Mouse (Mus musculus): ENCODE data around the gene Phykpl. TPM values are rescaled to one million over a fixed set of nuclear protein-coding genes. Genes with fewer than 3 reads are reported as not detected.

Gene Phykpl
- 14.8 and 15.4 TPM in 2 replicates for polyA plus RNA-seq (2015; fragmentation: Nextera tagmentation; extraction: Ambion mirVana)

GRCm38 (mm10) chr11:51584431-51585248 is at the start of gene Phykpl:
Phykpl (plus strand) TSS chr11:51584757.

GRCm38 (mm10) chr11:51606447-51607095 is 22.0 kb downstream of the Phykpl start, which contains the start of gene Hnrnpab:
Hnrnpab (minus strand) TSS chr11:51606847.

GRCm38 (mm10) chr11:51619409-51620060 is 35.0 kb downstream of the Phykpl start, which contains the start of gene Nhp2:
Nhp2 (plus strand) TSS chr11:51619735.

GRCm38 (mm10) chr11:51635525-51636322 is 51.2 kb downstream of the Phykpl start, which contains the start of gene Rmnd5b:
Rmnd5b (minus strand) TSS chr11:51635896.

GRCm38 (mm10) chr11:51650691-51651515 is 66.3 kb downstream of the Phykpl start, which contains the start of the genes N4bp3 and D930048N14Rik:
N4bp3 (minus strand) TSS chr11:51650842.
D930048N14Rik (plus strand) TSS chr11:51650954.

Other genes with a start within 250 kb of the Phykpl start
- gene Hnrnpab, start 22.1 kb downstream of the Phykpl start, polyA plus RNA-seq (2015; fragmentation: Nextera tagmentation; extraction: Ambion mirVana), result 179 and 199 TPM in 2 replicates
- gene Nhp2, start 35.0 kb downstream of the Phykpl start, polyA plus RNA-seq (2015; fragmentation: Nextera tagmentation; extraction: Ambion mirVana), result 84.4 and 92.2 TPM in 2 replicates
- 30.9 and 35.1 TPM in 2 replicates for gene Rmnd5b, start 51.1 kb downstream of the Phykpl start, polyA plus RNA-seq (2015; fragmentation: Nextera tagmentation; extraction: Ambion mirVana)
- 7.1 and 7.7 TPM in 2 replicates for gene N4bp3, start 66.1 kb downstream of the Phykpl start, polyA plus RNA-seq (2015; fragmentation: Nextera tagmentation; extraction: Ambion mirVana)
- gene D930048N14Rik, start 66.2 kb downstream of the Phykpl start, polyA plus RNA-seq (2015; fragmentation: Nextera tagmentation; extraction: Ambion mirVana), result 1.7 and 1.9 TPM in 2 replicates
- gene 0610009B22Rik, start 104.1 kb downstream of the Phykpl start, polyA plus RNA-seq (2015; fragmentation: Nextera tagmentation; extraction: Ambion mirVana), result 69.0 and 74.0 TPM in 2 replicates
- gene Sec24a, start 178.9 kb downstream of the Phykpl start, polyA plus RNA-seq (2015; fragmentation: Nextera tagmentation; extraction: Ambion mirVana), result 9.7 and 12.4 TPM in 2 replicates
- gene Sar1b, start 178.9 kb downstream of the Phykpl start, polyA plus RNA-seq (2015; fragmentation: Nextera tagmentation; extraction: Ambion mirVana), result 127 and 147 TPM in 2 replicates

All from urinary bladder, postnatal 0 days (tissue).